9 mouse cellular contexts compared by ENCODE assay signal in genomic region chr13:114456766-114457566, GRCm38 (mm10). TPM values are rescaled to one million over a fixed set of nuclear protein-coding genes. Genes with fewer than 3 reads are reported as not detected.
DNase-seq lines count a peak whose midpoint lies in the region; ATAC-seq and TF ChIP-seq lines count a peak whose summit lies in the region.
"Had no signal": no experiment of that assay in that cellular context is flagged by ENCODE, and none has a peak within 500 bp of the region (broad histone marks: within the 10 kb centered on the region; RNA-seq: fewer than 3 reads in every experiment).

No protein-coding gene starts in this region.

- peaks cover 78% of the 10 kb centered on the region for H3K27me3 ChIP-seq in erythroblast, embryonic 14.5 days (ENCODE audit: control insufficient read depth)
- peaks cover 47% of the 10 kb centered on the region for H3K27me3 ChIP-seq in intestine, postnatal 0 days (replicated peaks; ENCODE audit: control insufficient read depth, insufficient read depth, low read length)
- H3K27me3 ChIP-seq in lung, embryonic 16.5 days (ENCODE audit: control insufficient read depth, insufficient read depth, low read depth, low read length) = peaks cover 59% of the 10 kb centered on the region
- H3K27me3 ChIP-seq: CH12.LX had no signal

- WGBS in intestine, postnatal 0 days = 1% methylated on average over 44 of the region's 44 CpGs
- under 1% methylated on average over 44 of the region's 44 CpGs for WGBS in lung, embryonic 16.5 days
- WGBS in olfactory bulb, adult 2 months = 3% methylated on average over 44 of the region's 44 CpGs

- TF ChIP-seq POLR2A in olfactory bulb, adult 2 months (IDR thresholded peaks at IDR 0.05; ENCODE audit: insufficient read depth, low read depth, low read length) = no peak

- H3K4me2 ChIP-seq in intestine, postnatal 0 days (replicated peaks; ENCODE audit: low read depth) = peak overlapping the region; percentile 99
- H3K4me2 ChIP-seq in lung, embryonic 16.5 days (ENCODE audit: low read depth, low read length) = peak overlapping the region; percentile 55

- DNase-seq in adrenal gland, postnatal 25 days = peak; percentile 54
- peak; percentile 63 for DNase-seq in gastrocnemius, adult 2 months
- DNase-seq in left cerebral cortex, postnatal 14 days (ENCODE audit: low spot score in 2 of 2) = no peak

- H3K9ac ChIP-seq in intestine, postnatal 0 days (ENCODE audit: low read depth, low read length) = no peak overlapping the region
- peak overlapping the region; percentile 47; the same call in 1 of the 2 replicates for H3K9ac ChIP-seq in lung, embryonic 16.5 days (ENCODE audit: low read length)

- ATAC-seq in erythroblast, adult 5-6 weeks (replicated peaks; ENCODE audit: low FRiP score, poor library complexity, severe bottlenecking) = no peak
- no peak for ATAC-seq in intestine, postnatal 0 days
- peak; percentile 35; the same call in 1 of the 2 replicates for ATAC-seq in lung, embryonic 16.5 days (ENCODE audit: low read depth)

- no peaks in the 10 kb centered on the region; the same call in 1 of the 2 replicates for H3K9me3 ChIP-seq in erythroblast, embryonic 14.5 days (ENCODE audit: control insufficient read depth, low read length)
- no peaks in the 10 kb centered on the region for H3K9me3 ChIP-seq in intestine, postnatal 0 days (ENCODE audit: control insufficient read depth)
- H3K9me3 ChIP-seq in lung, embryonic 16.5 days (ENCODE audit: control insufficient read depth, low read length) = no peaks in the 10 kb centered on the region

- H3K4me3 ChIP-seq in erythroblast, embryonic 14.5 days (replicated peaks) = peak overlapping the region; percentile 40
- H3K4me3 ChIP-seq in gastrocnemius, adult 2 months = peak overlapping the region; percentile 83
- peak overlapping the region; percentile 60 for H3K4me3 ChIP-seq in intestine, postnatal 0 days (ENCODE audit: low read depth, low read length)
- peak overlapping the region; percentile 45 for H3K4me3 ChIP-seq in lung, embryonic 16.5 days (ENCODE audit: low read length)
- H3K4me3 ChIP-seq in olfactory bulb, adult 2 months (ENCODE audit: insufficient read depth, low read depth, low read length) = peak overlapping the region; percentile 34

- intact Hi-C loops in gastrocnemius, adult 2 months (cut with DNase I) = loop anchor here (10.0 kb wide), 1 partner anchor 152 kb away; no protein-coding TSS in a partner anchor
- intact Hi-C loops in left cerebral cortex, postnatal 14 days (cut with DNase I) = loop anchor here (5.0 kb wide), 1 partner anchor 580 kb away; no protein-coding TSS in a partner anchor

- no peak for TF ChIP-seq CTCF in gastrocnemius, adult 2 months (IDR thresholded peaks at IDR 0.05)
- TF ChIP-seq CTCF in intestine, postnatal 0 days (IDR thresholded peaks at IDR 0.05; ENCODE audit: low read depth) = no peak
- peak; percentile 16; the same call in 1 of the 2 replicates for TF ChIP-seq CTCF in olfactory bulb, adult 2 months (IDR thresholded peaks at IDR 0.05; ENCODE audit: insufficient read depth, low read depth, low read length)

- no peaks in the 10 kb centered on the region; the same call in 1 of the 2 replicates for H3K36me3 ChIP-seq in erythroblast, embryonic 14.5 days (ENCODE audit: control insufficient read depth)
- no peaks in the 10 kb centered on the region for H3K36me3 ChIP-seq in intestine, postnatal 0 days (ENCODE audit: control insufficient read depth, insufficient read depth)
- H3K36me3 ChIP-seq in lung, embryonic 16.5 days (ENCODE audit: control insufficient read depth, insufficient read depth, low read length) = no peaks in the 10 kb centered on the region

- peak overlapping the region; percentile 83 for H3K27ac ChIP-seq in gastrocnemius, adult 2 months
- no peak overlapping the region for H3K27ac ChIP-seq in intestine, postnatal 0 days (ENCODE audit: low read depth, low read length)
- no peak overlapping the region for H3K27ac ChIP-seq in lung, embryonic 16.5 days (ENCODE audit: low read length)
- H3K27ac ChIP-seq in olfactory bulb, adult 2 months (ENCODE audit: insufficient read depth, low read depth, low read length) = no peak overlapping the region

- H3K4me1 ChIP-seq in erythroblast, embryonic 14.5 days (ENCODE audit: control insufficient read depth) = no peaks in the 10 kb centered on the region
- no peaks in the 10 kb centered on the region for H3K4me1 ChIP-seq in intestine, postnatal 0 days (replicated peaks; ENCODE audit: control insufficient read depth, insufficient read depth, low read length)
- H3K4me1 ChIP-seq in lung, embryonic 16.5 days (replicated peaks; ENCODE audit: control insufficient read depth, insufficient read depth, low read length) = peaks cover 24% of the 10 kb centered on the region
- H3K4me1 ChIP-seq in olfactory bulb, adult 2 months (ENCODE audit: control insufficient read depth, insufficient read depth, low read length) = peaks cover 22% of the 10 kb centered on the region

RNA-seq across cellular contexts. Expression of gene Fst, which starts 1.8 kb away (rescaled TPM):
- not detected in 2 replicates for polyA plus RNA-seq in erythroblast, embryonic 14.5 days (2012)
- not detected in 2 replicates for total RNA-seq in erythroblast, adult 5-6 weeks (2015; ENCODE audit: low replicate concordance)
- total RNA-seq in erythroblast, adult 5-6 weeks (2017; ENCODE audit: low replicate concordance) = not detected in 2 replicates
- 5.6 and 7.6 TPM in 2 replicates for total RNA-seq in adrenal gland, postnatal 25 days (2021)
- total RNA-seq in gastrocnemius, adult 2 months (2021) = 1 to 10 TPM; 4.7 to 7.3 TPM
- polyA plus RNA-seq in intestine, postnatal 0 days (2015; fragmentation: Nextera tagmentation; extraction: Ambion mirVana) = 12.8 and 14.3 TPM in 2 replicates
- polyA plus RNA-seq in lung, embryonic 16.5 days (2015; fragmentation: Nextera tagmentation; extraction: Ambion mirVana) = 1.5 and 2.1 TPM in 2 replicates
- polyA plus RNA-seq in olfactory bulb, adult 2 months (2012; ENCODE audit: insufficient read depth, insufficient read length, low replicate concordance, missing spikeins) = not detected in 2 replicates
- 1 to 10 TPM; 3.4 to 5.2 TPM for total RNA-seq in left cerebral cortex, postnatal 14 days (2021)
- total RNA-seq: CH12.LX had no signal

Comparison
In these comparisons a context has a peak if more than half of its experiments do, and no peak if none do; other contexts are left out.
1. DNase-seq: peak in adrenal gland, postnatal 25 days (single experiment) and gastrocnemius, adult 2 months (single experiment); none in left cerebral cortex, postnatal 14 days (0 of 2).
2. Peak in every context shown above with its lines, with median percentiles within 50 percentile points of each other: H3K4me3 ChIP-seq.